Mouse (Mus musculus) forebrain, postnatal 0 days (tissue): Measurements from ENCODE around the gene Glt28d2. TPM values are rescaled to one million over a fixed set of nuclear protein-coding genes. Genes with fewer than 3 reads are reported as not detected.
A peak's percentile ranks its signal among the peaks of the same experiment; 100 is the strongest.

Experiments used
- ATAC-seq: fragments of 200-750 bp; cut with Nextera tagmentation; 2 replicates; pipeline ENCODE4 v1.8.0; 2017; ENCODE audit warnings: mild to moderate bottlenecking, moderate library complexity
- DNase-seq: peaks from one replicate; pipeline ENCODE4 v3.0.0-alpha.2; 2015
- H3K27ac ChIP-seq: fragments of 300-500 bp; sonication (generic); 2 replicates; pipeline ENCODE4 v1.5.1; 2014; ENCODE audit warnings: low read depth, mild to moderate bottlenecking, antibody characterized with exemption, low read length, moderate library complexity, mixed read lengths
- H3K27me3 ChIP-seq: fragments of 300-500 bp; sonication (generic); 2 replicates; pipeline ENCODE4 v1.6.1; 2014; ENCODE audit warnings: mild to moderate bottlenecking, low read length, mixed read lengths; ENCODE audit not compliant: insufficient read depth
- H3K36me3 ChIP-seq: fragments of 300-500 bp; sonication (generic); 2 replicates; pipeline ENCODE4 v1.6.1; 2014; ENCODE audit warnings: mild to moderate bottlenecking, moderate library complexity; ENCODE audit not compliant: insufficient read depth
- H3K4me1 ChIP-seq: fragments of 300-500 bp; sonication (generic); 2 replicates; pipeline ENCODE4 v1.6.1; 2014; ENCODE audit warnings: antibody characterized with exemption; ENCODE audit not compliant: insufficient read depth
- H3K4me2 ChIP-seq: fragments of 300-500 bp; sonication (generic); 2 replicates; pipeline ENCODE4 v1.6.1; 2014; ENCODE audit warnings: low read depth, mild to moderate bottlenecking, moderate library complexity
- H3K4me3 ChIP-seq: fragments of 300-500 bp; sonication (generic); 2 replicates; pipeline ENCODE4 v1.5.1; 2014; ENCODE audit warnings: low read depth, low read length, mixed read lengths
- H3K9ac ChIP-seq: fragments of 300-500 bp; sonication (generic); 2 replicates; pipeline ENCODE4 v1.6.1; 2014; ENCODE audit warnings: mild to moderate bottlenecking
- H3K9me3 ChIP-seq: fragments of 300-500 bp; sonication (generic); 2 replicates; pipeline ENCODE4 v1.6.1; 2016; ENCODE audit warnings: low read length
- CTCF ChIP-seq: sonication (generic); IDR thresholded peaks from 2 replicates; pipeline ENCODE4 v1.5.1; 2016; ENCODE audit warnings: antibody characterized with exemption, control low read depth, low read depth
- WGBS: fragments of 180-500 bp; shearing (Covaris S2); extraction: QIAGEN DNeasy Blood & Tissue Kit; methylation state at CpG from one replicate; pipeline ENCODE4 v1.1.7; 2014; 5-methylcytosine and 5-hydroxymethylcytosine counted together
- polyA plus RNA-seq: library from polyadenylated mRNA; unstranded; fragments of >200 nt; fragmentation: Nextera tagmentation; extraction: Ambion mirVana; gene quantifications from 2 replicates; pipeline ENCODE4 v1.2.1, GENCODE M21; 2015
- total RNA-seq: library from RNA; depleted of rRNA; stranded (reverse); fragments of >200 nt; gene quantifications from 2 replicates; pipeline ENCODE4 v1.2.3, GENCODE M21; 2014; rRNA removed

The Glt28d2 gene
- total RNA-seq (1.1 and 1.6 TPM in 2 replicates), polyA plus RNA-seq (1.1 and 1.2 TPM in 2 replicates)

DNA sequence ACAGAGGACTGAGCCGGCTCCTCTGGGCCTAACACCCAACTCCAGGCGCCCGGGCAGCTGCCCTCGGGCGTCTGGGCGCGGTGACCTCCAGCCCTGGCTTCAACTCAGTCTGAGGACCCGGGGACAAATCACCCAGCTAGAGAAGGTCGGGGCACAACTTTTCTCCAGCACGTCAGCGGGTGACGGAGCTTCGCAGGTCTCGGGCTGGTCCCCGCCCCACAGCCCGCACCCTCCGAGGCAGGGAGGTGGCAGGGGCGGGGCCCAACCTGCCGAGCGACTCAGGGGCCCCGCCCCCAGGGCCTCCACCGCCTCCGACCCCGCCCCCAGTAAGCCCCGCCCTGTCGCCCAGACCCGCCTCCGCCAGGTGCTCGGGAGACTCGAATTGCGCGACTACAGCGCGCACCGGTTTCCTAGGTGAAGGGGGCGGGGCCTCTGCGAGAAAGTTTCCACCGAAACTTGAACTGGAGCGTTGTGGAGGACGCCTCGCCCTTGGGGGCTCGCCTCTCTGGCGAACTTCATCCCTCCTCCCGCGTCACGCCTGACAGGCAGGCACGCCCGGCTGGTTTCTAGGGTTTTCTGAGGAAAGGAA, at the start of gene Glt28d2, which contains the start of gene Gm37240:
Glt28d2 (minus strand) TSS at position 278 of the 589 bp plus-strand sequence.
Gm37240 (minus strand) TSS at position 280 of the 589 bp plus-strand sequence.
- WGBS: under 1% methylated on average over 48 of the region's 48 CpGs
- DNase-seq (peak; percentile 75), ATAC-seq (peak; percentile 86)
- Histone ChIP-seq H3K27me3 (no peaks in the 10 kb centered on the region), H3K36me3 (no peaks in the 10 kb centered on the region), H3K4me1 (no peaks in the 10 kb centered on the region), H3K27ac (no peak within 1 kb of the TSS), H3K4me3 (peak within 1 kb of the TSS; percentile 49), H3K9ac (peak within 1 kb of the TSS; percentile 19; the same call in 1 of the 2 replicates), H3K9me3 (no peaks in the 10 kb centered on the region), H3K4me2 (peak within 1 kb of the TSS; percentile 88)
- TF ChIP-seq CTCF: no peak

- 92% methylated on average over 5 of the region's 5 CpGs for WGBS
- H3K27me3 ChIP-seq: no peaks in the 10 kb centered on the region
- no peak for ATAC-seq
- no peaks in the 10 kb centered on the region for H3K4me1 ChIP-seq
- H3K4me2 ChIP-seq: no peak overlapping the region
- H3K4me3 ChIP-seq: no peak overlapping the region
- no peaks in the 10 kb centered on the region for H3K36me3 ChIP-seq
- H3K9me3 ChIP-seq: no peaks in the 10 kb centered on the region
- DNase-seq: no peak
- H3K9ac ChIP-seq: no peak overlapping the region
- TF ChIP-seq CTCF: no peak
- H3K27ac ChIP-seq: no peak overlapping the region
Observed at GRCm38 (mm10) chr3:85933586-85933985, 46.3 kb upstream of the Glt28d2 start.

DNA sequence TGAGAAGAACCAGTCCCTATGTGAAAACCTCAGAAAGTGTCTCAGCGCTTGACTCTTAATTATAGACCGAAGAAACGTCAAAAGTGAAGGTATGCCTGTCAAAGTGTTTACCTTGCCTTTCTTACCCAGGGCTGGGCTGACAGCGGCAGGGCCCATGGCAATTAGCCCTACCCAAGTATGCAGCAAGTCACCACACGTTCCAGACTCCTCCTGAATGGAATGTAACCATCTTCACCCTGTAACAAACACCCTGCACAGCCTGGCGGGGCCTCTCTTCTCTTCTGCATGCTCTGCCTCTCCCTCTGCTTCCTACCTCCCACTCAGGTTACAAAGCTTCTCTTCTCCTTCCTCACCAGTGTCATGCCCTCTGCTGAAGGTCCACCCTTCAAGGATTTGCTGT, 44.5 kb upstream of the Glt28d2 start:
- Histone ChIP-seq H3K36me3 (no peaks in the 10 kb centered on the region), H3K4me2 (no peak overlapping the region), H3K9ac (no peak overlapping the region), H3K9me3 (no peaks in the 10 kb centered on the region), H3K27me3 (no peaks in the 10 kb centered on the region), H3K4me3 (no peak overlapping the region), H3K27ac (no peak overlapping the region), H3K4me1 (no peaks in the 10 kb centered on the region)
- 90% methylated on average over 6 of the region's 6 CpGs for WGBS
- DNase-seq (no peak), ATAC-seq (no peak)
- no peak for TF ChIP-seq CTCF

- H3K36me3 ChIP-seq: no peaks in the 10 kb centered on the region
- no peaks in the 10 kb centered on the region for H3K27me3 ChIP-seq
- ATAC-seq (no peak), DNase-seq (no peak)
- H3K9ac ChIP-seq: no peak overlapping the region
- TF ChIP-seq CTCF: no peak
- no peak overlapping the region for H3K4me2 ChIP-seq
- no peak overlapping the region for H3K4me3 ChIP-seq
- no peak overlapping the region for H3K27ac ChIP-seq
- no peaks in the 10 kb centered on the region for H3K9me3 ChIP-seq
- 28% methylated on average over 11 of the region's 11 CpGs for WGBS
- H3K4me1 ChIP-seq: no peaks in the 10 kb centered on the region
Observed at GRCm38 (mm10) chr3:85930671-85931255, 43.4 kb upstream of the Glt28d2 start.

- DNase-seq (no peak), ATAC-seq (no peak)
- Histone ChIP-seq H3K4me3 (no peak overlapping the region), H3K27ac (no peak overlapping the region), H3K27me3 (no peaks in the 10 kb centered on the region), H3K36me3 (no peaks in the 10 kb centered on the region), H3K4me2 (no peak overlapping the region), H3K9me3 (no peaks in the 10 kb centered on the region), H3K9ac (no peak overlapping the region), H3K4me1 (no peaks in the 10 kb centered on the region)
- 87% methylated on average over 5 of the region's 5 CpGs for WGBS
- TF ChIP-seq CTCF: no peak
Observed at GRCm38 (mm10) chr3:85929711-85930110, 42.4 kb upstream of the Glt28d2 start.

GRCm38 (mm10) chr3:85928140-85928611, 40.9 kb upstream of the Glt28d2 start:
- Histone ChIP-seq H3K9me3 (no peaks in the 10 kb centered on the region), H3K4me2 (no peak overlapping the region), H3K9ac (no peak overlapping the region), H3K36me3 (no peaks in the 10 kb centered on the region), H3K27me3 (no peaks in the 10 kb centered on the region), H3K4me1 (no peaks in the 10 kb centered on the region), H3K27ac (no peak overlapping the region), H3K4me3 (no peak overlapping the region)
- peak; percentile 14 for DNase-seq
- WGBS: 54% methylated on average over 5 of the region's 5 CpGs
- no peak for TF ChIP-seq CTCF
- peak; percentile 77 for ATAC-seq

DNA sequence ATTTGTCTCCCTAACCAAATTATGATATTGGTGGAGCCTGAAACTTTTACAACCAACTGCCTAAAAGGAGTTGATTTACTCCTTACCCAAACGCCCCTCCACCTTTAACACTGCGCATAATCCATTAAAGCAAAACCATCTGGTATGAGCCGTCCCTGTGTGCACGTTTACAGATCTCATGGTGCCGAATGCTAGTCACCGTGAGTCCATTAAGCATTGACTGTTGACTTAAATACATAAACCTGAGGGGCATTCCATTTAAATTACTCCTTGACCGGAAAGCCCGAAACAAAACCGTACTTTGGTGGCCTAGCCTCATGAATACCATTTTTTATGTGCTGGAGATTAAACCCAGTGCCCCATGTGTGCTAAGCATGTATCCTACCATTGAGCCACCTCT, 40.0 kb upstream of the Glt28d2 start:
- no peak for TF ChIP-seq CTCF
- no peaks in the 10 kb centered on the region for H3K4me1 ChIP-seq
- 82% methylated on average over 9 of the region's 9 CpGs for WGBS
- H3K4me3 ChIP-seq: no peak overlapping the region
- no peak overlapping the region for H3K4me2 ChIP-seq
- no peaks in the 10 kb centered on the region for H3K9me3 ChIP-seq
- H3K27me3 ChIP-seq: no peaks in the 10 kb centered on the region
- no peaks in the 10 kb centered on the region for H3K36me3 ChIP-seq
- H3K27ac ChIP-seq: no peak overlapping the region
- no peak overlapping the region for H3K9ac ChIP-seq
- DNase-seq (no peak), ATAC-seq (no peak)
